Mouse (Mus musculus): ENCODE results near the gene Ccdc191. TPM values are rescaled to one million over a fixed set of nuclear protein-coding genes. Genes with fewer than 3 reads are reported as not detected.
A peak's percentile ranks its signal among the peaks of the same experiment; 100 is the strongest.

Ccdc191 gene
- total RNA-seq (2015), result 2.6 and 5.8 TPM in 2 replicates
- total RNA-seq (2017), result 4.6 and 10.7 TPM in 2 replicates

- peak; percentile 98 for ATAC-seq (ENCODE audit: poor library complexity, severe bottlenecking)
These were observed at the start of gene Ccdc191 for GRCm38 (mm10) chr16:43889208-43890004. Ccdc191 (plus strand) TSS chr16:43889800.

DNA sequence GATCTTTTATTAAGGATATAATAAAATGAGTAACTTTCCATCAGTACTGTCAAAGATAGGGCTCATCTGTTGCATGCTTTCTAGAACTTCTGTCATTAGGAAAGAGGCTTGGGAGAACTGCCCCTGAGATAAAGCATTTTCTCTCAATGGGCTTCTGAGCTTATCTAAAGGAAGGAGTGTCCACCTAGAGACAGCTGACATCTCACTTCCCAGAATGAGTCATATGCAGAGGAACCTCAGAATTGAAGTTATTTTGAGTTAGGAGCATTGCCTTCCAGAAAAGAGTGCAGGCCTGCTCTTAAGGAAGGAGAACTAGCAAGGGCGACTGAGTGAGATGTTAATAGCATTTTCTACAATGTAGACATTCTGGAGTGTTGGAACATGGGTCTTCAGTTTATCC is 48.4 kb upstream of the Ccdc191 start:
- ATAC-seq (ENCODE audit: poor library complexity, severe bottlenecking), result no peak

- no peak for ATAC-seq (ENCODE audit: poor library complexity, severe bottlenecking)
These were observed 39.8 kb upstream of the Ccdc191 start for GRCm38 (mm10) chr16:43849839-43850238.

DNA sequence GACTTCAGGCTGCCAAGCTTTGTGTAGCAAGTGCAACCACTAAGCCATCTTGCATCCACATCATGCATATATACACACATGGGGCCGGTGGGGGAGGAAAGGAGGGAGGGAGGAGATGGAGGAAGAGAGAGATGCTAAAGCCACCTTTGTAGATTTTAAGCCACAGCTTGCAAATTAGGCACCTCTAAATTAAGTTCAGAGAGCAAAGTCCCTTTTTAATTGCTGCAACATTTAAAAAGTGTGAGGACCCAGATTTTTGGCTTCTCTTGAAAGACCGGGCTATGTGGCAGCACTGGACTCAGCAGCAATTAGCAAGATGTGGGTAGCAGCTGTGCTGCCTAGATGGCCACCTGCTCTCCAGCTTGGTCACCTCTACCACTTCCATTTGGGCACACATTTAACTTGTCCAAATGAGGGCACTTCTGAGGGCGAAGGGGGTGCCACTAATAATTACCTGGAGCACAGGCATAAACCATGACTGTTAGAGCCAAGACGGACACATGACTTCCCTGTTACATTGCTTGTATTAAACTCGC is 30.6 kb upstream of the Ccdc191 start:
- no peak for ATAC-seq (ENCODE audit: poor library complexity, severe bottlenecking)

DNA sequence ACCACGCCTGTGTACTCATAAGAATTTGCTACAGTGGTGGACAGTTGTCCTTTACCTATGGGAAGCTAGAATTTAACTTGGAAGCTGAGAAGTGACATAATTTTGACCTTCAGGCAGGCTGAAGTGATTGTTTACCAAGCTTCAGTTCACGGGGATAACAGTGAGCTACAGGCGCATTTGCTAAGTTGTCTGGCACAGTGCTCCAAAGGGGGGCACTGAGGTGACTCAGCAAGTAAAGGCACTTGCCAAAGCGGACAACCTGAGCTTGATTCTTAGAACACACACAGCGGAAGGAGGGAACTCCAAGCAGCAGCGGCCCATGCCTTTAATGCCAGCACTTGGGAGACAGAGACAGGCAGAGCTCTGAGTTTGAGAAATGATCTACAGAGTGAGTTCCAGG is 29.0 kb upstream of the Ccdc191 start:
- ATAC-seq (ENCODE audit: poor library complexity, severe bottlenecking), result no peak

- ATAC-seq (ENCODE audit: poor library complexity, severe bottlenecking), result no peak
These were observed 19.8 kb upstream of the Ccdc191 start for GRCm38 (mm10) chr16:43869805-43870204.

DNA sequence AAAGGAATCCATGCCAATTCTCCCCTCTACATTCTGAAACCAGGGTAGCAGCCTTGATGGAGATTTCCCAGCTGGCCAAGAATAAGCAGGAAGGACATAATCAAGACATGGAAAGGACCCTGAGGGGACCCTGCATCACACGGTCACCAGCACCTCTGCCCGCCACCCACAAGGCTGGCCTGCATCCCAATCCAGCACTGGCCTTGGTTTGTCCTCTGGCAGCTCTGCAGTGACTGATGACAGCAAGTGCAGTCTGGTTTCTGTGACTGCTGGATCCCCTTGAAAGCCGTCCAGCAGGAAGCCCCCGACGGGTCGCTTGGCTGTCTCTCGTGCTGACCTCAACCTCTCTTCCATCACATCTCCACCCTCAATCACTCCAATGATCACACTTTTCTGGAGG is 18.2 kb upstream of the Ccdc191 start:
- ATAC-seq (ENCODE audit: poor library complexity, severe bottlenecking), result no peak

- ATAC-seq (ENCODE audit: poor library complexity, severe bottlenecking), result no peak
These were observed 9.8 kb upstream of the Ccdc191 start for GRCm38 (mm10) chr16:43879769-43880168.

DNA sequence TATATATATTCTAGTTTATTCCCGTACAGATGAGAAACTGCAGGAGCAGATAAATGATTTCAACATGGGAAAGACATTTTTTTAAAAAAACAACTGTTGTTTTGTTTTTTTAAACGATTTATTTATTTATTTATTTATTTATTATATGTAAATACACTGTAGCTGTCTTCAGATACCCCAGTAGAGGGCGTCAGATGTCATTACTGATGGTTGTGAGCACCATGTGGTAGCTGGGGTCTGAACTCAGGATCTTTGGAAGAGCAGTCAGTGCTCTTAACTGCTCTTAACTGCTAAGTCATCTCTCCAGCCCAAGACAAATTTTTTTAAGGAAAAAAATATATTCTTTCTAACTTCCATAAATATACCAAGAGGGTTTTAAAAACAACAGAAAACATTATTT is 8.0 kb upstream of the Ccdc191 start:
- ATAC-seq (ENCODE audit: poor library complexity, severe bottlenecking), result no peak

GRCm38 (mm10) chr16:43882329-43882728 is 7.3 kb upstream of the Ccdc191 start:
- no peak for ATAC-seq (ENCODE audit: poor library complexity, severe bottlenecking)

DNA sequence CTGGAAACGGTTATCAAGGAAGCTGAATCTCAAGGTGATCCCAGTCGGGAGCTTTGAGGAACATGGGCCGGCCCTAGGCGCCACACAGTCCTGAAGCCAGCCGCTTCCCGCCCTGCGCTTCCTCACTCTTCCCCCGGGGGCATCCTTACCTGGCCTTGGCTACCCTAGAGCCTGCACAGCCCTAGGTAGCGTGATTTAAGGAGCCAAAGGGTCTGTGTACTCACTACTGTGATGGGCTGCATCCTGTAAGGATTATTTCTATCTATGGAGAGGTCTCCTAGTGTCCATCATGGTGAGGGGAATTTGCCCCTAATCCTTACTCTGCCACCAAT is 371 bp downstream of the Ccdc191 start:
- ATAC-seq (ENCODE audit: poor library complexity, severe bottlenecking), result peak; percentile 79

- no peak for ATAC-seq (ENCODE audit: poor library complexity, severe bottlenecking)
These were observed 1.2 kb downstream of the Ccdc191 start for GRCm38 (mm10) chr16:43890747-43891336.

DNA sequence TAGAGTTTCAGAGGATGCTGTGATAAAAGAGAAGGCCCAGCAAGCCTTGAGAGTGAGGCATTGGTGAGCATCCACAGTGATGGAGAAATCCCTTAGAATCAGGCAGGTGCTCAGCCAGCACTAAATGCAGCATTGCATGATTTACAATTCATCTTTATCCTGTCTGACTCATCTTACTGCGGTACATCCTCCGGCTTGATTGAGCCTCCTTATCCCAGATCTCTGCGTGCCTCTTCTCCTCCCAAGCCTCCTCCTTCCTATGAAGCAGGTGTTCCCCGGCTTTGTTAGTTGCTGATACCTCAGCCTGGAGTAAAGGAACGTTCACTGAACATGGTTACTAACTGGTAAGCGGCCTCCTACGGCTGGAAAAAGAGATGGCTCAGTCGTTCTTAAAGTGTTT is 4.9 kb downstream of the Ccdc191 start:
- no peak for ATAC-seq (ENCODE audit: poor library complexity, severe bottlenecking)

- ATAC-seq (ENCODE audit: poor library complexity, severe bottlenecking), result no peak
These were observed 10.5 kb downstream of the Ccdc191 start for GRCm38 (mm10) chr16:43900138-43900537.

- no peak for ATAC-seq (ENCODE audit: poor library complexity, severe bottlenecking)
These were observed 11.0 kb downstream of the Ccdc191 start for GRCm38 (mm10) chr16:43900571-43900970.

DNA sequence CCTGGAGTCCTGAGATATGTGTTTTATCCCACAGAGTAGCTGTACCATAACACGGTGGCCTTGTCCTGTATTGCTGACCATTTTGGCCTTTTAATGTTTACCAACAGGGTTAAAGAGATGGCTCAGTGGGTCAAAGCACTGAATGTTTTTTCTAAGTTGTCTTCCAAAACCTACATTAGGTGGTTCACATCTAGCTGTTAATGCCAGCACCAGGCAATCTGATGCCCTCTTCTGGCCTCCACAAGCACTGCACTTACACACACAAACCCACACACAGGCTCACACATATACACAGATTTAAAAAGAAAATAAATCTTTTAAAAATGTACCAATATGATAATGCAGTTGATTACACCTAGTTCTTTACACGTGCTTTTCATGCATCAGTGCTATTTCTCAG is 19.3 kb downstream of the Ccdc191 start:
- 0 out of 2 replicates have a peak, but pooled peaks have one; percentile 40 for ATAC-seq (ENCODE audit: poor library complexity, severe bottlenecking)

DNA sequence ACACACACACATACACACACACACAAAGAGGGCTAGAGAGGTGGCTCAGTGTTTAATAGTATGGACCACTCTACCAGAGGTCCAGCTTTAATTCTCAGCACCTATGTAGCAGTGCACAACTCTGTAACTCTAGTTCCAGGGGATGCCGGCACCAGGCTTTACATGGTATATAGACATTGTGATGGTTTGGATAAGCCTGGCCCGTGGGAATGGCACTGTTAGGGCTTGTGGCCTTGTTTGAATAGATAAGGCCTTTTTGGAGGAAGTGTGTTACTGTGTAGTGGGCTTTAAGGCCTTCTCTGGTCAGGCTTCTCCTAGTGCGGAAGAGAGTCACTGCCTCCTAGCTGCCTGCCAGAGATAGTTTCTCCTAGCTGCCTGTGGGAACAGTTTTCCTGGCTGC is 29.3 kb downstream of the Ccdc191 start:
- no peak for ATAC-seq (ENCODE audit: poor library complexity, severe bottlenecking)

DNA sequence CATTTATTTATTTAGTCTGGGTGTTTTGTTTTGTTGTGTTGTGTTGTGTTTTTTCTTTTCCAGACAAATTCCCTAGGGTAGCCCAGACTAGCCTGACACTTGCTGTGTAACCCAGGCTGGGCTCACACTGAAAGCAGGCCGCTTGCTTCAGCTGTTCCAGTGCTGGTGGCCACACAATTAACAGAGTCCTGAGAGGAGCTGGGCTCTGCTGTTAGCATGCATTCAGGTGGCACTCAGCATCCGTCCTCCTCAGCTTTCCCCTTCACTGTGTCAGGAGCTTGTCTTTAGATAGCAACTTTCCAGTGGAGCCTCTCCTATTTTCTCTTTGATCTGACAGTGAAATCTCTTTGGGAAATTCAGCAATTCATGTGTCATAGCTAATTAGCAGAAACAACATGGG is 32.4 kb downstream of the Ccdc191 start:
- no peak for ATAC-seq (ENCODE audit: poor library complexity, severe bottlenecking)

GRCm38 (mm10) chr16:43922630-43923029 is 33.0 kb downstream of the Ccdc191 start:
- no peak for ATAC-seq (ENCODE audit: poor library complexity, severe bottlenecking)

DNA sequence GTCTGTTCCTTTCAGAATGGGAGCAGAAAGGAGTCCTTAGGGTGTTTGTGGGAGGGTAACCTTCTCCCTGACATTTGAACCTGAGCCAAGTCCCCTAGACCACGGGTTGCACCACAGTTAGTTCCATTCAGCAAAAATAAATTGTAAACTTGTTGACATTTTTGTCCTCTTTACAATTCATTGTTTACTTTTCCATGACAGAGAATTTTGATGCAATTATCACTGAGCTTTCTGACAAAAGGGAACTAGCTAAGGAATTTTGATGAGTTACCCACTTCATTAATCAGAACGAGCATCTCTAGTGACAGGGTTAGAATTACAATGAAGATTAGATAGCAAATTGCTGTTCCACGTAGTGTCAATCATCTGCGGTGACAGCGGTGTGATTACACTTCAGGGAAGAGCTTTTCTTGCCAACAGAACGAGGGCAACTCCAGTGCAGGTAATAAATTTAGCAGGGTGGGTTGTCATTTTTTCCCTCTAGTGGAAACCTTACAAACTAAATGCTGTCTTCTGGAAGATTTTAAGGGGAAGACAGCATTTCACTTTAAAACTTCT is 35.5 kb downstream of the Ccdc191 start:
- no peak for ATAC-seq (ENCODE audit: poor library complexity, severe bottlenecking)

DNA sequence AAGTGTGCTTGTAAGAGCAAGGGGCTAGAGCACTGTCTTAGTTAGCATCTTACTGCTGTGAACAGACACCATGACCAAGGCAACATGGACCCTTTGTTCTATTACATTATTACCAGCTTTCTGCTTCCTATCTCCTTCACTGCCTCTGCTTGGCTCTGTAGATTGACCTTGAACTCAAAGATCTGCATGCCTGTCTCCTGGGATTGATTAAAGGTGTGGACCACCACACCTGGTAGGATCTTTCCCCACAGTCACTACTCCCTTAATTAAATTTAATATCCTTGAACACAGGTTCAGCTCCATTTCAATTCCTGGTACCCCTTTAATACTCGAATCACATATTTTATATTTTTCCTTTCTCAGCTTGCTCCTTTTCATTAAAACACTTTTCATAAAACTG is 36.2 kb downstream of the Ccdc191 start:
- no peak for ATAC-seq (ENCODE audit: poor library complexity, severe bottlenecking)

DNA sequence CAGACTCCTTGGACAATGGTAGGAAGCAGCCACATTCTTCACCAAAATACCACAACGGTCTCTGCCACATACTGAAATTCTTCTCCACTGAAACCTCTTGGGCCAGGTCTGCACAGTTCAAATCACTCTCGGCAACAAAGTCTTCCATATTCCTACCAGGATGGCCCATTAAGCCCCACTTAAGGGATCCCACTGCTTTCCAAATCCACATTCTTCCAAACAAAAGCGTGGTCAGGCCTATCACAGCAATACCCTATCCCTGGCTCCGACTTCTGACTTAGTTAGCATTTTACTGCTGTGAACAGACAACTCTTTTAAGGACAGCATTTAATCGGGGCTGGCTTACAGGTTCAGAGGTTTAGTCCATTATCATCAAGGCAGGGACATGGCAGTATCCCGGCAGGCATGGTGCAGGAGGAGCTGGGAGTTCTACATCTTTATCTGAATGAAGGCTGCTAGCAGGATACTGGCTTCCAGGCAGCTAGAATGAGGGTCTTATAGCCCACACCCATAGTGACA is 36.8 kb downstream of the Ccdc191 start, which contains the start of gene Qtrt2:
Qtrt2 (minus strand) TSS at position 469 of the 519 bp plus-strand sequence.
- ATAC-seq (ENCODE audit: poor library complexity, severe bottlenecking), result no peak
